Mouse (Mus musculus) ES-E14 (cell line): Measurements from ENCODE around the gene Nr1d2.

Experiments
- CHD2 ChIP-seq: IDR thresholded peaks from 2 replicates; pipeline ENCODE4 v1.6.1; 2014; ENCODE audit warnings: mild to moderate bottlenecking, low read depth, low read length, inconsistent platforms
- HCFC1 ChIP-seq: IDR thresholded peaks from 2 replicates; pipeline ENCODE4 v1.6.1; 2012; ENCODE audit warnings: low read length, inconsistent platforms, borderline replicate concordance; ENCODE audit not compliant: insufficient read depth
- MAFK ChIP-seq: IDR thresholded peaks from 2 replicates; pipeline ENCODE4 v1.6.1; 2014; ENCODE audit warnings: mild to moderate bottlenecking, low read depth, low read length, inconsistent platforms; ENCODE audit not compliant: insufficient read depth
- ZC3H11A ChIP-seq: IDR thresholded peaks from 2 replicates; pipeline ENCODE4 v1.6.1; 2012; ENCODE audit warnings: low read depth, mild to moderate bottlenecking, inconsistent platforms, low read length, borderline replicate concordance
- ZNF384 ChIP-seq: IDR thresholded peaks from 2 replicates; pipeline ENCODE4 v1.6.1; 2012; ENCODE audit warnings: low read depth, low read length, inconsistent platforms

DNA sequence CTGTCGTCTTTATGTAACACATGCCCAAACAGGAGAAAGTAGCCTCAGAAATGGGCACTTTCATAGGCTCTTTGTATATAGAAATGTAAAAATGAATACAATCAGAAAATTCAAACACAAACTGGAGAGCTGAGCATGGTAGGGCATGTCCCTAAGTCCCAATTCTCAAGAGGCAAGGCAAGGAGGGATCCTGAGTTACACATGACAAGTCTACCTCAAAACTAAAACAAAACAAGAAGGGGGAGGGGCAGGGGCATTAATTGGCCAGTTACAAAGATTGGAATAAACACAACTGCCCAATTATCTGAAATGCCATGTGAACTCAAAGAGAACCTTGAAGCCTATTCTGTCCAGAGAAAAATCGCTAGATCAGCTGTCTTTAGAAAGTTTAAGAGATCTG is 5.9 kb downstream of the Nr1d2 start:
- TF ChIP-seq ZNF384 (no peak), HCFC1 (no peak), ZC3H11A (no peak), MAFK (no peak), CHD2 (no peak)
